Mouse (Mus musculus) liver, embryonic 11.5 days (tissue): Measurements from ENCODE around the gene Slc9b2. TPM values are rescaled to one million over a fixed set of nuclear protein-coding genes. Genes with fewer than 3 reads are reported as not detected.

Experiments used
- ATAC-seq: fragments of 200-750 bp; cut with Nextera tagmentation; replicated peaks from 2 replicates; pipeline ENCODE4 v1.8.0; 2017; ENCODE audit warnings: moderate number of reproducible peaks, mild to moderate bottlenecking, moderate TSS enrichment, moderate library complexity; ENCODE audit not compliant: low FRiP score
- DNase-seq: peaks from one replicate; pipeline ENCODE4 v3.0.0-alpha.2; 2017; ENCODE audit warnings: low spot score
- H3K27ac ChIP-seq: fragments of 300-500 bp; sonication (generic); 2 replicates; pipeline ENCODE4 v1.5.1; 2014; ENCODE audit warnings: mild to moderate bottlenecking, low read depth, low read length, control low read depth
- H3K27me3 ChIP-seq: fragments of 300-500 bp; sonication (generic); replicated peaks from 2 replicates; pipeline ENCODE4 v1.6.1; 2014; ENCODE audit warnings: low read length, mixed read lengths; ENCODE audit not compliant: control insufficient read depth, insufficient read depth
- H3K36me3 ChIP-seq: fragments of 300-500 bp; sonication (generic); 2 replicates; pipeline ENCODE4 v1.6.1; 2014; ENCODE audit warnings: mild to moderate bottlenecking, low read length, moderate library complexity, mixed read lengths; ENCODE audit not compliant: control insufficient read depth, insufficient read depth
- H3K4me1 ChIP-seq: fragments of 300-500 bp; sonication (generic); replicated peaks from 2 replicates; pipeline ENCODE4 v1.6.1; 2014; ENCODE audit warnings: low read length, mixed read lengths; ENCODE audit not compliant: control insufficient read depth, insufficient read depth
- H3K4me2 ChIP-seq: fragments of 300-500 bp; sonication (generic); 2 replicates; pipeline ENCODE4 v1.6.1; 2014; ENCODE audit warnings: mild to moderate bottlenecking, control low read depth, moderate library complexity
- H3K4me3 ChIP-seq: fragments of 300-500 bp; sonication (generic); 2 replicates; pipeline ENCODE4 v1.5.1; 2014; ENCODE audit warnings: low read depth, low read length, control low read depth
- H3K9ac ChIP-seq: fragments of 300-500 bp; sonication (generic); 2 replicates; pipeline ENCODE4 v1.6.1; 2014; ENCODE audit warnings: low read depth, low read length, control low read depth
- H3K9me3 ChIP-seq: fragments of 300-500 bp; sonication (generic); 2 replicates; pipeline ENCODE4 v1.6.1; 2016; ENCODE audit warnings: low read length, inconsistent platforms, mixed read lengths; ENCODE audit not compliant: control insufficient read depth
- WGBS: fragments of 180-500 bp; shearing (Covaris S2); extraction: QIAGEN DNeasy Blood & Tissue Kit; methylation state at CpG from one replicate; pipeline ENCODE4 v1.1.7; 2014; 5-methylcytosine and 5-hydroxymethylcytosine counted together
- polyA plus RNA-seq: library from polyadenylated mRNA; unstranded; fragments of >200 nt; fragmentation: Nextera tagmentation; extraction: Ambion mirVana; gene quantifications from 2 replicates; pipeline ENCODE4 v1.2.1, GENCODE M21; 2014

Gene Slc9b2
- polyA plus RNA-seq, 1 experiment from 2014 or later = 1.0 TPM

DNA sequence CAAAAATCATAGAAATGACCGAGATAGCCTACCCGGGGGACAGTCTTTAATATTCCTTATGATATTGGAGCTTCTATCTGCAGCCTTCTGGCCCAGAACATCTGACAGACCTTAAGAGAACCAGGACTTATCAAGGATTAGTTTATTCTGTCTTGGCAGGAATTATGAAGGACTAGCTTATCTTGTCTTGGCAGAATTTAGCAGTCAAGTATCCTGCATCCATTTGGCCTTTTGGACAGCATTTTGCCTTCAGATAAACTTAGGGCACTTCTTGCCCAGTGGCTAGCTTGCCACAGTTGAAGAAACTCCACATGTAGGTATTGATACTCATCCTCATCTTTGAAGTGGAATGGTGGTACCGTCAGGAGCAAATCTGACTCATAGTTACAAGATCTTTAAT lies 44.4 kb downstream of the Slc9b2 start:
- H3K27ac ChIP-seq = no peak overlapping the region
- DNase-seq (no peak), ATAC-seq (no peak)
- no peak overlapping the region for H3K9ac ChIP-seq
- no peaks in the 10 kb centered on the region for H3K27me3 ChIP-seq
- no peaks in the 10 kb centered on the region for H3K4me1 ChIP-seq
- no peaks in the 10 kb centered on the region for H3K9me3 ChIP-seq
- H3K36me3 ChIP-seq = no peaks in the 10 kb centered on the region
- 89% methylated on average over 3 of the region's 3 CpGs for WGBS
- H3K4me2 ChIP-seq = no peak overlapping the region
- H3K4me3 ChIP-seq = no peak overlapping the region

DNA sequence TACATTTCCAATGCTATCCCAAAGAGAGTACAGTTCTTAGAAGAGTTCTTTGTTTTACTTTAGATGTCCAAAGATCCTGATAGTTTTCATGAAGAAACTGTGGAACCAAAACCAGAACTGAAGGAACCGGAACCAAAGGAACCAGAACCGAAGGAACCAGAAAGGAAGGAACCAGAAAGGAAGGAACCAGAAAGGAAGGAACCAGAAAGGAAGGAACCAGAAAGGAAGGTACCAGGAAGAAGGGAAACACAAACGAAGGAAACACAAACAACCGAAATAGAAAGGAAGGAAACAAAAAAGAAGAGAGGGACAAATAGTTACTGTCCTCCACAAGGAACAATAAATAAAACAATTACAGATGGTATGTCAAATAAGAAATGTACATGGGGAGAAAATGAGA lies 49.9 kb downstream of the Slc9b2 start:
- no peak overlapping the region for H3K27ac ChIP-seq
- DNase-seq = no peak
- no peaks in the 10 kb centered on the region for H3K27me3 ChIP-seq
- H3K4me3 ChIP-seq = no peak overlapping the region
- no peaks in the 10 kb centered on the region for H3K9me3 ChIP-seq
- ATAC-seq = no peak
- 80% methylated on average over 4 of the region's 4 CpGs for WGBS
- no peak overlapping the region for H3K9ac ChIP-seq
- H3K4me2 ChIP-seq = no peak overlapping the region
- H3K36me3 ChIP-seq = no peaks in the 10 kb centered on the region
- no peaks in the 10 kb centered on the region for H3K4me1 ChIP-seq

DNA sequence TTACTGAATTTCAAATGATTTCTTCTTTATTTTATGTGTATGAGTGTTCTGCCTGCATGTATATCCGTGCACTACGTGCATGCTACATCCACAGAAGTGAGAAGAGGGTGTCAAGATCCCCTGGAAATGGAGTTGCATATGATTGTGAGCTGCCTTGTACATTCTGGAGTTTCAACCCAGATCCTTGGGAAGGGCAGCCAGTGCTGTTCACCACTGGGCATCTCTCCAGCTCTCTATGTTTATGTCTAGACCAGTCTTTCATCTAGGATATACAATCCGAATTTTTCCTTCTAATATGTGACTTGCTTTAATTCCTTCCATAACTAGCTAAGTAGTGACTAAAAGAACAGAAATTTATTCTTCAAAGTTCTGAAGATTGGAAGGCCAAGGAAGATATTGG lies 68.3 kb downstream of the Slc9b2 start:
- no peaks in the 10 kb centered on the region for H3K36me3 ChIP-seq
- no peaks in the 10 kb centered on the region for H3K27me3 ChIP-seq
- no peaks in the 10 kb centered on the region for H3K9me3 ChIP-seq
- no peak overlapping the region for H3K4me2 ChIP-seq
- no peaks in the 10 kb centered on the region for H3K4me1 ChIP-seq
- no peak overlapping the region for H3K27ac ChIP-seq
- H3K9ac ChIP-seq = no peak overlapping the region
- ATAC-seq (no peak), DNase-seq (no peak)
- no peak overlapping the region for H3K4me3 ChIP-seq
- WGBS = 73% methylated on average over 3 of the region's 3 CpGs

DNA sequence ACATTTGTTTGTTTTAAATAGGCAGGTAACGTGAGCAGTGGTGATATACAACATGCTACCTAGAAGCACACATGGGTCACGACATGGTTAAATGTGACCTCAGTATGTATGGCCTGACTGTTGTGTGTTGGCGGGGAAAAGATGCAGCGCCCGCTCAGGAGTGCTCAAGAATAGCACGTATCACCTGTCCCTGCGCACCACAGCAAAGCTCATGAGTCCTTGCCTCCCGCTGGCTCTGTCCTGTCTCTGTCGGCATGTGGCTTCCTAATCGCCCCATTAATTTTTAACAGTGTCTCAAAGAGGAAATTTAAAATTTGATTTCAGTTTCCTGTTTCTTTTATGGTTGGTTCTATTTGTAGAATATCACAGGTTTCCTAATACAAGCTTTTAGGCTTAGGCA lies 69.9 kb downstream of the Slc9b2 start:
- no peak for ATAC-seq
- no peak overlapping the region for H3K4me3 ChIP-seq
- 82% methylated on average over 10 of the region's 10 CpGs for WGBS

DNA sequence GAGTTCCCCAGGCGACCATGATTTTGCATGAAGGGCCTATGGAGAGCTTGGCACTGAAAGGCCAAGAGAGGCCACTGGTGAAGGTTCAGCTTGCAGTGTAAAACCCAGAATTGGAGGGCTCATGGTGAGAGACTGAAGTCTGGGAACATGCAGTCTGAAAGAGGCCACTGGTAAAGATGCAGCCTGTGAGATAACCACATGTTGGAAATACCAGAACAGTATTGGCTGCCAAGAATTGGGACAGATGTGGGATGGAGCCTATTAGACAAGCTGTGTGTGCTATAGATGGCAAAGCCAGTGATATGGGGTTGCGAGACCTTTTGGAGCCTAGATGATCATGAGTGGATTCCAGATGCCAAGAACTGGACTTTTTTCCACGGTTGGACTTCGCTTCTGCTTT lies 72.4 kb downstream of the Slc9b2 start:
- Histone ChIP-seq H3K36me3 (no peaks in the 10 kb centered on the region), H3K9me3 (no peaks in the 10 kb centered on the region), H3K27ac (no peak overlapping the region), H3K4me2 (no peak overlapping the region), H3K9ac (no peak overlapping the region), H3K4me3 (no peak overlapping the region), H3K4me1 (no peaks in the 10 kb centered on the region), H3K27me3 (no peaks in the 10 kb centered on the region)
- ATAC-seq (no peak), DNase-seq (no peak)
- WGBS = 88% methylated on average over 4 of the region's 4 CpGs

More for the DNA sequence above, 69.9 kb downstream of the Slc9b2 start:
- no peak for DNase-seq
- no peak overlapping the region for H3K9ac ChIP-seq
- no peaks in the 10 kb centered on the region for H3K4me1 ChIP-seq
- no peak overlapping the region for H3K4me2 ChIP-seq
- H3K9me3 ChIP-seq = no peaks in the 10 kb centered on the region
- no peak overlapping the region for H3K27ac ChIP-seq
- no peaks in the 10 kb centered on the region for H3K27me3 ChIP-seq
- H3K36me3 ChIP-seq = no peaks in the 10 kb centered on the region

DNA sequence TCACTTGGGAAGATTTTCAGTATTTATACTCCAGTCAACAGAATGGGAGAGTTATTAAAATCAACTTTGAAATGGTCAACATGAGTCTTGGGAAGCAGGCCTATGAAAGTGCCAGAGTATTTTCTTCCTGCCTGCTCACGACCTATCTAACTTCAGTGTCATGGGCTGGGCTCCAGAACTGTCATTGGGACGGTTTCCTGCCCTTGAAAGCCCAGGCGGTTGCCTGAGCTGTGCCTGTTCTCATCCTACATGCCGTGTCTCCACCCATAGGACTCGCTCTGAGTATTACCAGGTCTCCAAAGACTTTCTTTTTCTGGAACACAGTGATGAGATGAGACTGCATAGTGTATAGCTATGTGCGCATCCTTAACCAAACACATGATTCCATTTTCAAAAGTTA lies 85.7 kb downstream of the Slc9b2 start:
- no peaks in the 10 kb centered on the region for H3K9me3 ChIP-seq
- H3K4me2 ChIP-seq = no peak overlapping the region
- no peaks in the 10 kb centered on the region for H3K36me3 ChIP-seq
- H3K9ac ChIP-seq = no peak overlapping the region
- H3K4me3 ChIP-seq = no peak overlapping the region
- no peak for DNase-seq
- H3K4me1 ChIP-seq = peaks cover 2% of the 10 kb centered on the region; the same call in 1 of the 2 replicates
- no peak overlapping the region for H3K27ac ChIP-seq
- no peaks in the 10 kb centered on the region for H3K27me3 ChIP-seq
- 57% methylated on average over 6 of the region's 6 CpGs for WGBS
- ATAC-seq = no peak

Other genes with a start within 250 kb of the Slc9b2 start
- gene Cenpe, start 95.2 kb upstream of the Slc9b2 start, polyA plus RNA-seq = 30.7 and 34.6 TPM in 2 replicates
- 1.3 and 1.7 TPM in 2 replicates for gene Bdh2, start 26.5 kb upstream of the Slc9b2 start, polyA plus RNA-seq
- gene Slc9b1, start 40.3 kb downstream of the Slc9b2 start, polyA plus RNA-seq = 0.16 and 0.23 TPM in 2 replicates
- gene Cisd2, start 116.2 kb downstream of the Slc9b2 start, polyA plus RNA-seq = 58.1 and 59.1 TPM in 2 replicates
- gene Ube2d3, start 130.4 kb downstream of the Slc9b2 start, polyA plus RNA-seq = 502 and 537 TPM in 2 replicates
- gene Manba, start 177.9 kb downstream of the Slc9b2 start, polyA plus RNA-seq = 9.7 TPM in 2 replicates